Mouse (Mus musculus): ENCODE measurements around the gene Map4k3.
A peak's percentile ranks its signal among the peaks of the same experiment; 100 is the strongest.
"Not testable (repeated sequence)": the region's sequence is repeated elsewhere in the genome, so short reads cannot be mapped to it uniquely, and the experiment has no call there.

Map4k3 gene

GRCm38 (mm10) chr17:80728062-80728858 is at the start of gene Map4k3:
TSS of gene Map4k3 (minus strand) at chr17:80728485.
- DNase-seq (ENCODE audit: low spot score in 2 of 2): peak; percentile 70 to 89

- DNase-seq (ENCODE audit: low spot score in 2 of 2): no peak
These were observed 49.3 kb upstream of the Map4k3 start for GRCm38 (mm10) chr17:80777581-80777980.

- DNase-seq (ENCODE audit: low spot score in 2 of 2): no peak
These were observed 47.0 kb upstream of the Map4k3 start for GRCm38 (mm10) chr17:80775178-80775788.

- DNase-seq (ENCODE audit: low spot score in 2 of 2): peak in 1 of 2 experiments; percentile 20
These were observed 44.5 kb upstream of the Map4k3 start for GRCm38 (mm10) chr17:80772545-80773453.

GRCm38 (mm10) chr17:80770065-80770464 is 41.8 kb upstream of the Map4k3 start:
- DNase-seq (ENCODE audit: low spot score in 2 of 2): no peak

GRCm38 (mm10) chr17:80765204-80765603 is 36.9 kb upstream of the Map4k3 start:
- no peak for DNase-seq (ENCODE audit: low spot score in 2 of 2)

GRCm38 (mm10) chr17:80763065-80763681 is 34.9 kb upstream of the Map4k3 start:
- DNase-seq (ENCODE audit: low spot score in 2 of 2): no peak

- DNase-seq (ENCODE audit: low spot score in 2 of 2): no peak
These were observed 34.2 kb upstream of the Map4k3 start for GRCm38 (mm10) chr17:80762391-80763040.

- not testable (repeated sequence) for DNase-seq (ENCODE audit: low spot score in 2 of 2)
These were observed 32.9 kb upstream of the Map4k3 start for GRCm38 (mm10) chr17:80761191-80761590.

- DNase-seq (ENCODE audit: low spot score in 2 of 2): no peak
These were observed 32.3 kb upstream of the Map4k3 start for GRCm38 (mm10) chr17:80760344-80761145.

- DNase-seq (ENCODE audit: low spot score in 2 of 2): no peak
These were observed 27.8 kb upstream of the Map4k3 start for GRCm38 (mm10) chr17:80756043-80756442.

- no peak for DNase-seq (ENCODE audit: low spot score in 2 of 2)
These were observed 27.0 kb upstream of the Map4k3 start for GRCm38 (mm10) chr17:80755076-80755871.

- DNase-seq (ENCODE audit: low spot score in 2 of 2): no peak
These were observed 26.3 kb upstream of the Map4k3 start for GRCm38 (mm10) chr17:80754589-80754988.

- no peak for DNase-seq (ENCODE audit: low spot score in 2 of 2)
These were observed 24.2 kb upstream of the Map4k3 start for GRCm38 (mm10) chr17:80752466-80752865.

GRCm38 (mm10) chr17:80739421-80739820 is 11.1 kb upstream of the Map4k3 start:
- no peak for DNase-seq (ENCODE audit: low spot score in 2 of 2)

- no peak for DNase-seq (ENCODE audit: low spot score in 2 of 2)
These were observed 6.4 kb upstream of the Map4k3 start for GRCm38 (mm10) chr17:80734700-80735099.

GRCm38 (mm10) chr17:80733121-80733800 is 5.0 kb upstream of the Map4k3 start:
- no peak for DNase-seq (ENCODE audit: low spot score in 2 of 2)

- DNase-seq (ENCODE audit: low spot score in 2 of 2): no peak
These were observed 4.0 kb upstream of the Map4k3 start for GRCm38 (mm10) chr17:80732256-80732655.

- DNase-seq (ENCODE audit: low spot score in 2 of 2): not testable (repeated sequence)
These were observed 2.0 kb upstream of the Map4k3 start for GRCm38 (mm10) chr17:80730283-80730682.

Data from urinary bladder, adult 18-20 months (tissue).